Mouse (Mus musculus) midbrain, embryonic 14.5 days (tissue): ENCODE results near the gene Prr7. TPM values are rescaled to one million over a fixed set of nuclear protein-coding genes. Genes with fewer than 3 reads are reported as not detected.

Source experiments
- ATAC-seq: fragments of 200-750 bp; cut with Nextera tagmentation; 2 replicates; pipeline ENCODE4 v1.8.0; 2017; ENCODE audit warnings: moderate number of reproducible peaks, moderate library complexity; ENCODE audit not compliant: low FRiP score, low TSS enrichment
- DNase-seq: peaks from one replicate; pipeline ENCODE4 v3.0.0-alpha.2; 2015
- H3K27ac ChIP-seq: fragments of 300-500 bp; sonication (generic); replicated peaks from 2 replicates; pipeline ENCODE4 v1.5.1; 2014; ENCODE audit warnings: mild to moderate bottlenecking, low read depth, low read length, moderate library complexity
- H3K27me3 ChIP-seq: fragments of 300-500 bp; sonication (generic); 2 replicates; pipeline ENCODE4 v1.6.1; 2014; ENCODE audit warnings: low read length, control low read depth, mixed read lengths; ENCODE audit not compliant: control insufficient read depth, insufficient read depth
- H3K36me3 ChIP-seq: fragments of 300-500 bp; sonication (generic); 2 replicates; pipeline ENCODE4 v1.6.1; 2014; ENCODE audit warnings: low read length, control low read depth; ENCODE audit not compliant: control insufficient read depth, insufficient read depth
- H3K4me1 ChIP-seq: fragments of 300-500 bp; sonication (generic); 2 replicates; pipeline ENCODE4 v1.6.1; 2014; ENCODE audit warnings: mild to moderate bottlenecking, antibody characterized with exemption, low read length, control low read depth; ENCODE audit not compliant: control insufficient read depth, insufficient read depth
- H3K4me2 ChIP-seq: fragments of 300-500 bp; sonication (generic); 2 replicates; pipeline ENCODE4 v1.6.1; 2014; ENCODE audit warnings: mild to moderate bottlenecking, low read length, moderate library complexity
- H3K4me3 ChIP-seq: fragments of 300-500 bp; sonication (generic); replicated peaks from 2 replicates; pipeline ENCODE4 v1.5.1; 2014; ENCODE audit warnings: low read depth, low read length
- H3K9ac ChIP-seq: fragments of 300-500 bp; sonication (generic); replicated peaks from 2 replicates; pipeline ENCODE4 v1.6.1; 2014; ENCODE audit warnings: mild to moderate bottlenecking, low read length, moderate library complexity
- H3K9me3 ChIP-seq: fragments of 300-500 bp; sonication (generic); 2 replicates; pipeline ENCODE4 v1.6.1; 2016; ENCODE audit warnings: low read length, control low read depth, mixed read lengths; ENCODE audit not compliant: control insufficient read depth
- WGBS: fragments of 180-500 bp; shearing (Covaris S2); extraction: QIAGEN DNeasy Blood & Tissue Kit; methylation state at CpG from one replicate; pipeline ENCODE4 v1.1.7; 2014; 5-methylcytosine and 5-hydroxymethylcytosine counted together
- polyA plus RNA-seq: library from polyadenylated mRNA; unstranded; fragments of >200 nt; fragmentation: Nextera tagmentation; extraction: Ambion mirVana; gene quantifications from 2 replicates; pipeline ENCODE4 v1.2.1, GENCODE M21; 2014

Prr7 gene
- polyA plus RNA-seq, 1 experiment from 2014 or later: 7.0 TPM

GRCm38 (mm10) chr13:55504390-55504789, 40.3 kb downstream of the Prr7 start:
- Histone ChIP-seq H3K36me3 (peaks cover 79% of the 10 kb centered on the region), H3K4me2 (no peak overlapping the region), H3K4me1 (no peaks in the 10 kb centered on the region), H3K27ac (no peak overlapping the region), H3K4me3 (no peak overlapping the region), H3K9ac (no peak overlapping the region), H3K27me3 (no peaks in the 10 kb centered on the region), H3K9me3 (no peaks in the 10 kb centered on the region)
- ATAC-seq (no peak), DNase-seq (no peak)
- WGBS: 88% methylated on average over 5 of the region's 5 CpGs

- Histone ChIP-seq H3K9ac (no peak overlapping the region), H3K27ac (no peak overlapping the region), H3K4me3 (no peak overlapping the region), H3K27me3 (no peaks in the 10 kb centered on the region), H3K4me2 (no peak overlapping the region), H3K9me3 (no peaks in the 10 kb centered on the region), H3K4me1 (peaks cover 6% of the 10 kb centered on the region), H3K36me3 (peaks cover 75% of the 10 kb centered on the region)
- DNase-seq (no peak), ATAC-seq (no peak)
- WGBS: 96% methylated on average over 9 of the region's 9 CpGs
Observed at GRCm38 (mm10) chr13:55505810-55506209, 41.7 kb downstream of the Prr7 start.

DNA sequence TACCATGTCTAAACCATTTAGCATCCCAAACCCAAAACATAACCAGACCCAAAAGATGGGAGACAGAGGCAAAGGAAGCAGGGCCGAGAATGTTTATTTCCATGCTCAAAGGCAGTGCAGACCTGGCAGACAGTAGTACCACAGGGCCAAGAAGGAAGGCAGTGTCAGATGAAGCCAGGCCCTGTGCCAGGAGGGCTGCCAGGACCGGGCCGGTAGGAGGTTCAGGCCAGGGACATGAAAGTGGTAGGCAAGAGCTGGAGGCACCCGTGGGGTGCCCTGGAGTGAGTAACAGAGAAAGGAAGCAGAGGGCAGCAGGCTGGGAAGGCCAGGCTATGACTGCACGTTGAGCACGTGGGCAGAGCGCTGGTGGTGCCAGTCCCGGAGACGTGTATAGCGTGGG, 42.6 kb downstream of the Prr7 start:
- H3K4me3 ChIP-seq: no peak overlapping the region
- ATAC-seq (no peak), DNase-seq (no peak)
- no peak overlapping the region for H3K27ac ChIP-seq
- no peaks in the 10 kb centered on the region for H3K9me3 ChIP-seq
- H3K27me3 ChIP-seq: no peaks in the 10 kb centered on the region
- peaks cover 75% of the 10 kb centered on the region for H3K36me3 ChIP-seq
- 91% methylated on average over 10 of the region's 10 CpGs for WGBS
- H3K4me2 ChIP-seq: no peak overlapping the region
- peaks cover 15% of the 10 kb centered on the region for H3K4me1 ChIP-seq
- 0 out of 2 replicates have a peak overlapping the region, but pooled peaks have one; percentile 9 for H3K9ac ChIP-seq

GRCm38 (mm10) chr13:55507877-55508276, 43.8 kb downstream of the Prr7 start:
- no peak overlapping the region for H3K27ac ChIP-seq
- peaks cover 67% of the 10 kb centered on the region for H3K36me3 ChIP-seq
- H3K4me2 ChIP-seq: no peak overlapping the region
- H3K4me1 ChIP-seq: peaks cover 23% of the 10 kb centered on the region
- 57% methylated on average over 11 of the region's 11 CpGs for WGBS
- no peak overlapping the region for H3K9ac ChIP-seq
- no peak for ATAC-seq
- DNase-seq: no peak
- H3K9me3 ChIP-seq: no peaks in the 10 kb centered on the region
- H3K4me3 ChIP-seq: no peak overlapping the region
- H3K27me3 ChIP-seq: no peaks in the 10 kb centered on the region

GRCm38 (mm10) chr13:55508531-55508930, 44.5 kb downstream of the Prr7 start:
- 89% methylated on average over 10 of the region's 10 CpGs for WGBS
- Histone ChIP-seq H3K9me3 (no peaks in the 10 kb centered on the region), H3K27me3 (no peaks in the 10 kb centered on the region), H3K9ac (no peak overlapping the region), H3K4me1 (peaks cover 23% of the 10 kb centered on the region), H3K36me3 (peaks cover 60% of the 10 kb centered on the region), H3K4me2 (no peak overlapping the region), H3K27ac (no peak overlapping the region), H3K4me3 (no peak overlapping the region)
- DNase-seq: no peak
- ATAC-seq: no peak

DNA sequence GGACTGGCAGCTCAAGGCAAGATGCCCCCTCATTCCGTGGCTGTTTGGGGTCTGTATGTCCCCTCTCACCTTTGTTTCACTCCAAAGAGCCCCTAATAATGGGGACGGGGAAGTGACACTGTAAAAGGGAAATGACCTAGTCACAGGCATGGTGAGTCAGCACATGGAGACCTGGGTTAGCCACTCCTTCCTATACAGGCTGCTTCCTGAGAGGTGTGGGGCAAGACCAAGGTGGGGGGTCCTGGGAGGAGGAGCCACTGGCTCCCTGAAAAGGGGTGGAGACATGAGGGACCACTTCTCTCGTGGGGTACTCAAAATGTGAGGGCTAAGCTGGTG, 46.2 kb downstream of the Prr7 start:
- 0 out of 2 replicates have a peak, but pooled peaks have one; percentile 2 for ATAC-seq
- H3K9me3 ChIP-seq: no peaks in the 10 kb centered on the region
- no peak overlapping the region for H3K9ac ChIP-seq
- no peak overlapping the region for H3K4me2 ChIP-seq
- H3K4me3 ChIP-seq: no peak overlapping the region
- WGBS: 54% methylated on average over 3 of the region's 3 CpGs
- peaks cover 43% of the 10 kb centered on the region for H3K36me3 ChIP-seq
- no peaks in the 10 kb centered on the region for H3K27me3 ChIP-seq
- DNase-seq: no peak
- peaks cover 23% of the 10 kb centered on the region for H3K4me1 ChIP-seq
- H3K27ac ChIP-seq: peak overlapping the region; percentile 43; the same call in 1 of the 2 replicates

DNA sequence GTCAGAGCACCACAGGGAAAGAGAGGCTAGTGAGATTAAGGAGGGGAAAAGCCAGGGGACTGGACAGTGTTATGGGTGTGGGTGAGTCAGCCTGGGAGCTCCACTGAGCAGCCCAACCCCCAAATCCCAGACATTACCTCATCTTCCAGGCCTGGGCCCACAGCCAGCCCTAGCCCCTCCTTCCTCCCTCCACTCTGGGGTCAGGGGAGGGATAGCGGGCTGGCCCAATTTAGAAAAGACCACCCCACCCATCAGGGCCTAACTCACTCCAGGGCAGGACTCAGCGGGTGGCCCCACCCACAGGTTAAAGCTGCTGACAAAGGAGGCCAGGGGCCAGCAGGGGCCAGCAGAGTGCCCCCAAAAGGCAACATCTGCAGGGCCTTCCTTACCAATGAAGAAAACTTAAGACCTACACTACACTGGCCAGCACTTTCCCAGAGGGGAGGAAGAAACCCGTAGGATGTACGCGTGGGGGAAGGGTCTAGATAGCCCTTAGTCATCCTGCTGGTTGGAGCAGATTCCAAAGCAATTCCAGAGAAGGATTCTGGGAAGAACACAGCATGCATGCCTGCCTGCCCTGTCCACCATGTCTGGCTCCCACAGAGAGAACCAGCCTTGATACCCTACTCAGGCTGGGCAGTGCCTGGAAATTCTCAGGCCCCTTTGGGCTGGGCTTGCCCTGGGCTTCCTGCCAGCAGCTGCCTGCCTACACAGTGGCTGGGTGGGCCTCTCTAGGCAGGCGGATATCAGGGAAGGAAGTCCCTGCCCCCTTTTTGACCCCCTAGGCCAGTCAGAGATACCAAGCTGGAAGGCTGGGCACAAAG, 46.8 kb downstream of the Prr7 start:
- H3K9me3 ChIP-seq: no peaks in the 10 kb centered on the region
- H3K9ac ChIP-seq: peak overlapping the region; percentile 86; the same call in 1 of the 2 replicates
- H3K4me1 ChIP-seq: peaks cover 23% of the 10 kb centered on the region
- peak overlapping the region; percentile 66 for H3K27ac ChIP-seq
- peak; percentile 38; the same call in 1 of the 2 replicates for ATAC-seq
- DNase-seq: peak; percentile 68
- H3K4me2 ChIP-seq: peak overlapping the region; percentile 79
- 19% methylated on average over 6 of the region's 6 CpGs for WGBS
- H3K27me3 ChIP-seq: no peaks in the 10 kb centered on the region
- H3K4me3 ChIP-seq: no peak overlapping the region
- H3K36me3 ChIP-seq: peaks cover 37% of the 10 kb centered on the region

DNA sequence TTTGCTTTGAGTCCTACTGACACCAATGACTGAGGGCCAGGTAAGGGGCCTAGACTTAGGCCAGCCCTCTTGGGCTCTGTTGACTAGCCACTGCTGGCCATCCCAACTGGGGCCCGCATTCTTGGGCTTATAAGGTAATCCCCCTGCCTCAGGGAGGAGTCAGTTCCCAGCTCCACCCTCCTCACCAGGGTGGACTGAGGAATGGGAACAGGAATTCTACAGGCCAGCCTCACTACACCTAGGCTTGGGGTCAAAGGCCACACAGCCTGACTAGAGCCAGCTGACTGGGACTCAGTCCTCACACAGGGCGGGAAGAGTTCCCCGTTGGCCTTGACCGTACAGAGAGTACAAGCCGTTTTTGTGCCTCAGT, 47.4 kb downstream of the Prr7 start:
- Histone ChIP-seq H3K4me3 (0 out of 2 replicates have a peak overlapping the region, but pooled peaks have one; percentile 77), H3K27me3 (no peaks in the 10 kb centered on the region), H3K4me1 (peaks cover 23% of the 10 kb centered on the region), H3K9me3 (no peaks in the 10 kb centered on the region), H3K36me3 (peaks cover 31% of the 10 kb centered on the region), H3K27ac (peak overlapping the region; percentile 66), H3K9ac (peak overlapping the region; percentile 86; the same call in 1 of the 2 replicates), H3K4me2 (peak overlapping the region; percentile 79)
- no peak for ATAC-seq
- WGBS: 30% methylated on average over 5 of the region's 5 CpGs
- no peak for DNase-seq
